Mouse (Mus musculus): ENCODE data around the gene Gm45015. TPM values are rescaled to one million over a fixed set of nuclear protein-coding genes. Genes with fewer than 3 reads are reported as not detected.

Gm45015 gene
- total RNA-seq, 1 experiment from 2014 or later, result not detected

Other genes starting within 250 kb of the Gm45015 start
- 1.2 and 2.1 TPM in 2 replicates for gene Xlr3a, start 239.7 kb downstream of the Gm45015 start, total RNA-seq (2017)
- not detected in 2 replicates for gene Gm14685, start 219.8 kb downstream of the Gm45015 start, total RNA-seq (2017)
- not detected in 2 replicates for gene Xlr5b, start 188.0 kb downstream of the Gm45015 start, total RNA-seq (2017)
- not detected in 2 replicates for gene DXBay18, start 187.4 kb downstream of the Gm45015 start, total RNA-seq (2017)
- not detected in 2 replicates for gene Spin2d, start 159.9 kb downstream of the Gm45015 start, total RNA-seq (2017)
- gene Xlr3b, start 144.6 kb downstream of the Gm45015 start, total RNA-seq (2017), result 10.7 and 12.6 TPM in 2 replicates
- gene Xlr4b, start 122.5 kb downstream of the Gm45015 start, total RNA-seq (2017), result 58.9 and 71.6 TPM in 2 replicates
- gene F8a, start 108.5 kb downstream of the Gm45015 start, total RNA-seq (2017), result 5.0 and 5.4 TPM in 2 replicates
- gene Xlr4c, start 93.7 kb downstream of the Gm45015 start, total RNA-seq (2017), result 11.1 and 24.4 TPM in 2 replicates
- gene Xlr3c, start 71.5 kb downstream of the Gm45015 start, total RNA-seq (2017), result not detected in 2 replicates
- not detected in 2 replicates for gene Xlr5a, start 43.9 kb downstream of the Gm45015 start, total RNA-seq (2017)
- not detected in 2 replicates for gene Xlr5c, start 43.9 kb downstream of the Gm45015 start, total RNA-seq (2017)
- 12.5 and 17.9 TPM in 2 replicates for gene Zfp275, start 5.8 kb upstream of the Gm45015 start, total RNA-seq (2017)
- not detected in 2 replicates for gene Gm18336, start 61.9 kb upstream of the Gm45015 start, total RNA-seq (2017)
- not detected in 2 replicates for gene Zfp92, start 74.3 kb upstream of the Gm45015 start, total RNA-seq (2017)
- not detected in 2 replicates for gene Trex2, start 98.5 kb upstream of the Gm45015 start, total RNA-seq (2017)
- gene Haus7, start 122.2 kb upstream of the Gm45015 start, total RNA-seq (2017), result 17.5 and 19.8 TPM in 2 replicates
- not detected in 2 replicates for gene Bgn, start 146.8 kb upstream of the Gm45015 start, total RNA-seq (2017)
- gene Atp2b3, start 166.2 kb upstream of the Gm45015 start, total RNA-seq (2017), result not detected in 2 replicates